Mouse (Mus musculus) c-Kit-positive CD71-positive TER-119-positive erythroid progenitor cells, embryonic 14.5 days (primary cell): ENCODE results near the gene Rbfox3.

ENCODE experiments used
- DNase-seq: peaks from one replicate; pipeline ENCODE4 v3.0.0-alpha.2; 2013; ENCODE audit warnings: low spot score

Rbfox3 gene

GRCm38 (mm10) chr11:118760296-118760988, 151.0 kb downstream of the Rbfox3 start:
- no peak for DNase-seq

- DNase-seq, result no peak
These were observed 152.2 kb downstream of the Rbfox3 start for GRCm38 (mm10) chr11:118759228-118759627.

GRCm38 (mm10) chr11:118758277-118758990, 153.0 kb downstream of the Rbfox3 start:
- DNase-seq, result no peak

- DNase-seq, result no peak
These were observed 153.9 kb downstream of the Rbfox3 start for GRCm38 (mm10) chr11:118757488-118757887.

- DNase-seq, result no peak
These were observed 156.4 kb downstream of the Rbfox3 start for GRCm38 (mm10) chr11:118755003-118755402.

- DNase-seq, result no peak
These were observed 156.9 kb downstream of the Rbfox3 start for GRCm38 (mm10) chr11:118754535-118754934.

GRCm38 (mm10) chr11:118751879-118752616, 159.3 kb downstream of the Rbfox3 start:
- DNase-seq, result no peak

GRCm38 (mm10) chr11:118750745-118751330, 160.6 kb downstream of the Rbfox3 start:
- DNase-seq, result no peak

GRCm38 (mm10) chr11:118749541-118749940, 161.9 kb downstream of the Rbfox3 start:
- DNase-seq, result no peak

- no peak for DNase-seq
These were observed 162.8 kb downstream of the Rbfox3 start for GRCm38 (mm10) chr11:118748622-118749021.

- no peak for DNase-seq
These were observed 166.1 kb downstream of the Rbfox3 start for GRCm38 (mm10) chr11:118745279-118745678.

GRCm38 (mm10) chr11:118744782-118745181, 166.6 kb downstream of the Rbfox3 start:
- DNase-seq, result no peak

- peak; percentile 24 for DNase-seq
These were observed 168.6 kb downstream of the Rbfox3 start for GRCm38 (mm10) chr11:118742762-118743161.

- DNase-seq, result no peak
These were observed 170.1 kb downstream of the Rbfox3 start for GRCm38 (mm10) chr11:118741262-118741661.

GRCm38 (mm10) chr11:118740001-118740400, 171.4 kb downstream of the Rbfox3 start:
- DNase-seq, result no peak

GRCm38 (mm10) chr11:118738855-118739832, 172.3 kb downstream of the Rbfox3 start:
- DNase-seq, result peak; percentile 44

GRCm38 (mm10) chr11:118738323-118738722, 173.1 kb downstream of the Rbfox3 start:
- DNase-seq, result no peak

GRCm38 (mm10) chr11:118737821-118738220, 173.6 kb downstream of the Rbfox3 start:
- no peak for DNase-seq

- no peak for DNase-seq
These were observed 174.4 kb downstream of the Rbfox3 start for GRCm38 (mm10) chr11:118736993-118737392.

GRCm38 (mm10) chr11:118731655-118732054, 179.7 kb downstream of the Rbfox3 start:
- no peak for DNase-seq

GRCm38 (mm10) chr11:118729373-118729772, 182.0 kb downstream of the Rbfox3 start:
- no peak for DNase-seq
